Mouse (Mus musculus) E14TG2a.4 (cell line): Measurements from ENCODE around the gene Dnah3.

Source experiments
- CTCF ChIP-seq: conservative IDR thresholded peaks from 2 replicates; pipeline ENCODE4 v1.5.1; 2014; ENCODE audit warnings: low read length
- NANOG ChIP-seq: IDR thresholded peaks from 2 replicates; pipeline ENCODE4 v1.6.1; 2014; ENCODE audit warnings: borderline replicate concordance, low read length, mixed read lengths

GRCm38 (mm10) chr7:119936321-119936720 lies 158.8 kb downstream of the Dnah3 start:
- TF ChIP-seq CTCF: no peak
- TF ChIP-seq NANOG: no peak
